Mouse (Mus musculus): ENCODE measurements around the gene Gm49342.
A peak's percentile ranks its signal among the peaks of the same experiment; 100 is the strongest.
"Not testable (repeated sequence)": the region's sequence is repeated elsewhere in the genome, so short reads cannot be mapped to it uniquely, and the experiment has no call there.

Gene Gm49342

DNA sequence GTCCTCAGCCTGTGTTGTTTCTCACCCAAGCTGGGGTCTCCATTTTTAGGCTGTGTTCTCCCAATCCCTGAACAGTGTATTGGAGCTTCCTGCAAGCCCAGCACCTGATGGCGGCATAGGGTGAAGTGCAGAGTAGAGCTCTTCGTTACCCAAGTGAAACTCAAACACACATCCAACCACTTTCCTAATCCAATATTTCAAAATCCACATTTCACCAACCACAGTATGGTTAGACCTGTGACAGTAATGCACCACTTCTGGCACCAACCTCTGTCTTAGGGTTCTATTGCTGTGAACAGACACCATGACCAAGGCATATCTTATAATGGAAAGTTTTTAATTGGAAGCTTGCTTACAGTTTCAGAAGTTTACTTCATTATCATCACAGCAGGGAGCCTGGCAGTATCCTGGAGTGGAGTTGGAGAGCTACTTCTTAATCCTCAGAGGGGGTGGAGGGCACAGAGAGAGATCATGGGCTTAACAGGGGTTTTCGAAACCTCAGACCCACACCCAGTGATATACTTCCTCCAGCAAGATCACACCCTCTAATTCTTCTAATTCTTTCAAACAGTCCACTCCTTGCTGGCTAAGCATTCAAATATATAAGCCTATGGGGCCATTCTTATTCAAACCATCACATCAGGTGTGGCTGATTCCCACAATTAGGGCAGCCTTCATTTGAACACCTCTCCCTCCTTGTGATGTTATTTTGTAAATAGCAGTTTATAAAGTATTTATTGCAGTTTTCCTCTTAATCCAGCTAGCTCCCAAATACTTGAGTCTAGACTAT, 6.0 kb upstream of the Gm49342 start:
- no peak for DNase-seq

DNA sequence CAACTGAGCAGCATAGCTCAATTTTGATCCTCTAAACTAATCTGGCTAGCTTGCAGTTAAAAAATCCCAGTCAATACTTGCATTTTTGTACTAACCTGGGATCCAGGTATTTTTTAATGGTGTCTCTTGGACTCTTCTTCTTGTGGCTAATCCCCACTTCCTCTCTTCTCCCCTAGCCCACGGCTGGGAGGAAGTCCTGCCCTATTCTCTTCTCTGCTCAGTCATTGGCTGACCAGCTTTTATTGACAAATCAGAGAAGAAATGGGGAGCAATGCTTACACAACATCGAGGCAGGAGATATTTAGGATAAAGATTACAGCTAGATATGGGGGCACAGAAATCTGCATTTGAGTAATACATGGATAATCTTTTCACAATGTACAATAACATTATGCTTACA, 5.4 kb upstream of the Gm49342 start:
- no peak for DNase-seq

DNA sequence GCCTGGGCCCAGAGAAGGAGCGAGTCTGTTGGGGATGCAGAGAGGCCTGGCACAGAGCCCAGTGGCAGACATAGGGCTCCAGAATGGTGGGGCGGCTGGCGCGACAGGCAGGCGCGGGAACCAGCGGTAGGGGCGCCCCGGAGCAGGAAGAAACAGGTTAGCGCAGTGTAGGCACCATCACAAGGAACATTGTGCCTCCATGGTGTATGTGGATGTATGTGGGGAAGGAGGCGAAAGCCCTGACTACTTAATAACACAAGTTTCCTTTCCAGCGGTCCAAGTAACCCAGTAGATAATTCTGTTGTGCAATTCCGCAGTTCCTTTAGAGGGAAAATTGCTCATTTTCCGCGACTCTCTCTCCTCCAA, 334 bp downstream of the Gm49342 start:
- DNase-seq, result not testable (repeated sequence)

DNA sequence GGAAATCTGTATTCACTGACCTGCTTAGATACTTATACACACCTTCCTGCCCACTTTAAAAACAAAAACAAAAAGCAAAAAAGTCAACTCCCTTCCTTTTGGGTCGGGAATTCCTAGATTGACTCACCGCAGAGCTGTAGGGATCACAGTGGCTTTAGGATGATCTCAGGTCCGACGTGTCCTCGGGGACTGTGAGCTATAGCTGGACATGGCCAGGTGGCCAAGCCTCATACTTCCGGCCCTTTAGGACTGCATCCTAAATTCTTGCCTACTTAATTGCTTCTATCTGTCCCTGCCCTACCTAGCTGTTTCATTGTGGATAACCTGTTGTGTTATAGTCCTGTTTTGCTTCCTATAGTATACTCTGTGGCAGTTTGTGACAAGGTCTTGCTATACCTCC, 764 bp downstream of the Gm49342 start:
- not testable (repeated sequence) for DNase-seq

DNA sequence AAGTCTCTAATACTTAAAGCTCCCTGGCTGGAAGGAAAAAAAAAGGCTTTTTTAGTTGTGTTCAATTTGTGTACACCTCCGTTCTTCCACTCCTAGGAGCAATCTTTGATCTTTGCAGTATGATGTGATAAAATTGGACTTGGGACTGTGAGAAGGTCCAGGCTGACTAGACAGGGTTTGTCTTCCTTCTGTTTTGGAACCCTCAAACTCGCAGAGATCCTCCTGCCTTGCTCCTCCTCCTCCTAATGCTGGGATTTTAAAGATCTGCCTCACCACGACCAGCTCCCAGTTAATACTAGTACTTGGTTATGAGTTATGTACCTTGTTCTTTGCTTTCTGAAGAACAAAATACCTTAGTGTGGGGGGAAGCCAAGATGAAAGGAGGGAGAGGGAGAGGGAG, 1.2 kb downstream of the Gm49342 start:
- DNase-seq, result not testable (repeated sequence)

DNA sequence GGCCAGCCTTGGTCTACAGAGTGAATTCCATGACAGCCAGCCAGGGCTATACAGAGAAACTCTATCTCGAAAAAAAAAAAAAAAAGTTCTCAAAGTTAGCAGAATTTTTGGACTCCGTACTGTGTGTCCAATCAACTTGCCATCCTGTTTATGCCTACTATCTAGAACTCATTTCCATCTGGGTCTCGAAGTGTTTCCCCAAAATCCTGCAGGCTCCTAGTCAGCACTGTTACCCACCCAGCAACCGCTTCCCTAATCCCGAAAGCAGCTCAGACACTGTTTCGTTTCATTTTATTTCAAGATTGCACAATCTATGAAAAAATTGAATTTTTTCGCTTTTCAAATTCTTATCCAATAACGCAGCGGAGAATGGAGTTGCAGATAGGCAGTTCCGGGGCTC, 11.2 kb downstream of the Gm49342 start:
- DNase-seq, result no peak

DNA sequence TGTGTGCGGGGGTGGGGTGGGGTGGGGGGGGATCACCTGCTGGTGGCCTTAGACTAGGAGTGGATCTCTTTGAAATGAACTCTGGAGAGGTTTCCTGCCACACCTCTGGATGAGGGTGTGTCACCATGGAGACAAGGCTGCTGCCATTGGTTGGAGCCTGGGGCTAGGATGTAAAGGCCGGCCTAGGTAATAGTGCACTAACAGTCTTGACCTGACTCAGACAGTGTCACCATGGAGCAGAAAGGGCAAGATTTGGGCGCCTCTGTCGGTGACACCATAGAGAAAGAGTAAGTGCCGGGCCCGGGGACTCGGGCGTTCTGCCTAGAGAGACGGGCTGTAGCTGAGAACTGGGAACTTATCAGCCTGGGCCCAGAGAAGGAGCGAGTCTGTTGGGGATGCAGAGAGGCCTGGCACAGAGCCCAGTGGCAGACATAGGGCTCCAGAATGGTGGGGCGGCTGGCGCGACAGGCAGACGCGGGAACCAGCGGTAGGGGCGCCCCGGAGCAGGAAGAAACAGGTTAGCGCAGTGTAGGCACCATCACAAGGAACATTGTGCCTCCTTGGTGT, 11.7 kb downstream of the Gm49342 start, which contains the start of gene Pnp2:
TSS of gene Pnp2 (plus strand) at position 51 of the 567 bp plus-strand sequence.
- peak; percentile 72 to 82 for DNase-seq

DNA sequence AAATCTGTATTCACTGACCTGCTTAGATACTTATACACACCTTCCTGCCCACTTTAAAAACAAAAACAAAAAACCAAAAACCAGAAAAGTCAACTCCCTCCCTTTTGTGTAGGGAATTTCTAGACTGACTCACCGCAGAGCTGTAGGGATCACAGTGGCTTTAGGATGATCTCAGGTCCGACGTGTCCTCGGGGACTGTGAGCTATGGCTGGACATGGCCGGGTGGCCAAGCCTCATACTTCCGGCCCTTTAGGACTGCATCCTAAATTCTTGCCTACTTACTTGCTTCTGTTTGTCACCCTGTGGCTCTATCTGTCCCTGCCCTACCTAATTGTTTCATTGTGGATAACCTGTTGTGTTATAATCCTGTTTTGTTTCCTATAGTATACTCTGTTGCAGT, 12.4 kb downstream of the Gm49342 start:
- not testable (repeated sequence) for DNase-seq

DNA sequence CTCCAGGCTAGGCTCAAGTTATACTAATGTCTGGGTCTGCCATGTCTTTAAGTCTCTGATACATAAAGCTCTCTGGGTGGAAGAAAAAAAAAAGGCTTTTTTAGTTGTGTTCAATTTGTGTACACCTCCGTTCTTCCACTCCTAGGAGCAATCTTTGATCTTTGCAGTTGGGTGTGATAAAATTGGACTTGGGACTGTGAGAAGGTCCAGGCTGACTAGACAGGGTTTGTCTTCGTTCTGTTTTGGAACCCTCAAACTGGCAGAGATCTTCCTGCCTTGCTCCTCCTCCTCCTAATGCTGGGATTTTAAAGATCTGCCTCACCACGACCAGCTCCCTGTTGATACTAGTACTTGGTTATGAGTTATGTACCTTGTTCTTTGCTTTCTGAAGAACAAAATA, 12.8 kb downstream of the Gm49342 start:
- DNase-seq, result not testable (repeated sequence)

DNA sequence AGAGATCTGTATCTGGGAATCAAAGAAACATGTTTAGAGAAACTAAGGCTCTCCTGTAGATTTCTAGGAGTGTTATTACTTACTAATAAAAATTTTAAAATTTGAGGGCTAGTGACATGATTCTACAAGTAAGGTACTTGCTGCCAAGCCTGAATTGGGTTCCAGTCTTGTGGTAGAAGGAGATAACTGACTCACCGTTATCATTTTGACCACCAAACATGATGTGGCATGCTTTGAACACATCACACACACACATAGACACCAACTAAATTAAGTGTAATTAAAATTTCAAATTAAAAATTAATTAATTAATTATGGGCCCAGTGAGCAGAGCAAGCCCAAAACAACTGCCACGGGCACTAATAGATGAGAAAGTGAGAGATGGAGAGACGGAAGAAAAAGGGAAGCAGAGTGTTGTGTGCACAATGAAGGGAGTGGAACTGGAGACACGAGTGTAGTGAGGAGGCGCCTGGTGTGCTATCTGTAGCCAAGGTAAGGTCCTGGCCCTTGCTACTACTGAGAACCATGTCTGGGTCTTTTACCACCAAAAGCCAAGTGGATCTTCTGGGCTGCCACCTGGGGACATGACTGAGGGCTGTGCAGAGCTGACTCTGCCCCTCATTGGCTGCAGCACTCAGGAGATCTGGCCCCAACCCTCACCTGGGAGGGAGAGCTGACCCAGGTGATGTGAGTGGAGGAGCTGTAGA, 14.1 kb downstream of the Gm49342 start:
- DNase-seq, result not testable (repeated sequence)

DNA sequence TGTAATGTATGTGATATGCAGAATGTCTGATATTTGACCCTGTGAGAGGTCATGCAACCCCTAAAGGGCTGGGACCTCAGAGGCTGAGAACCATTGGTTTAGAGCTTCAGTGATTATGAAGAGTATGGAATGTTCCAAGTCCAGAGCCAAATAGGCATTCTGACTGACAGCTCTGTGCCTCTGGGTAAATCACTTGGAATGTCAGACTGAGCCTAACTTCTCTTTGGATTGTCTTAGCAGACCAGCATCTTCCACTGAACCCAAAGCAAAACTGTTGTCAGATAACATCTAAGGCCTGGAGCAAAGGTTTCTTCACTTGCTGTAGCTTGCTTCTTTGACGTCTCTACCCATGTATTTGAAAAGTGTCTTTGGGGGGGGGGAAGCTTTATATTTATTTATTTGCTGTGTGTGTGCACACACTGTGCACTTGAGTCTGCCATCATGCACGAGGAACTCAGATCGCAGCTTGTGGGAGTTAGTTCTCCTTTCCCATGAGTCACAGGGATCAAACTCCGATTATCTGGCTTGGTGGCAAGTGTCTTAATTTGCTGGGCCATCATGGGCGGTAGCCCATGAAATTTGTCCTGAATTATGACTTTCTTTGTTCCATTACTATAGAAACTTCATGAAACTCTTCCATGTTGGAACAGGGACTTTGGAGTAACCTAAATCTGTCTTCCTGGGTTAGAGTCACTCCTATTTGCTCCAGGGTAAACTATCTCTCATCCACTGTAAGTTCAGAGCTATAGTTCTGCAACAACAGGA, 24.1 kb downstream of the Gm49342 start:
- no peak for DNase-seq

DNA sequence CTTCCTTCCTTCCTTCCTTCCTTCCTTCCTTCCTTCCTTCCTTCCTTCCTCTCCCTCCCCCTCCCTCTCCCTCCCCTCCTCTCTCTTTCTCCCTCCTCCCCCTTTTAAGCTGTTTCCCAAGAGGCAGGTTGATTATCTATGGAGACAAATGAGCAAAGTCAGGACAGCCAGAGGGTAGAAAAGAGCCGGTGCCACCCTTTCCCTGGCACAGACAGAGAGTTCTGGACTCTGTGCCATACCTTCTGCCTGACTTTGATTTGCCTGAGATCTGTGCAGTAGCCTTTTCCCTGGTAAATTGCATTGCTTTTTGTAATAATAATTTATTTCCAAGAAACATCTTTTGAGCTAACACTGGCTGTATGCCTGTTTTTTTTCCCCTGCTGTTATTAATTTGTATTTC, 24.7 kb downstream of the Gm49342 start:
- DNase-seq, result no peak

DNA sequence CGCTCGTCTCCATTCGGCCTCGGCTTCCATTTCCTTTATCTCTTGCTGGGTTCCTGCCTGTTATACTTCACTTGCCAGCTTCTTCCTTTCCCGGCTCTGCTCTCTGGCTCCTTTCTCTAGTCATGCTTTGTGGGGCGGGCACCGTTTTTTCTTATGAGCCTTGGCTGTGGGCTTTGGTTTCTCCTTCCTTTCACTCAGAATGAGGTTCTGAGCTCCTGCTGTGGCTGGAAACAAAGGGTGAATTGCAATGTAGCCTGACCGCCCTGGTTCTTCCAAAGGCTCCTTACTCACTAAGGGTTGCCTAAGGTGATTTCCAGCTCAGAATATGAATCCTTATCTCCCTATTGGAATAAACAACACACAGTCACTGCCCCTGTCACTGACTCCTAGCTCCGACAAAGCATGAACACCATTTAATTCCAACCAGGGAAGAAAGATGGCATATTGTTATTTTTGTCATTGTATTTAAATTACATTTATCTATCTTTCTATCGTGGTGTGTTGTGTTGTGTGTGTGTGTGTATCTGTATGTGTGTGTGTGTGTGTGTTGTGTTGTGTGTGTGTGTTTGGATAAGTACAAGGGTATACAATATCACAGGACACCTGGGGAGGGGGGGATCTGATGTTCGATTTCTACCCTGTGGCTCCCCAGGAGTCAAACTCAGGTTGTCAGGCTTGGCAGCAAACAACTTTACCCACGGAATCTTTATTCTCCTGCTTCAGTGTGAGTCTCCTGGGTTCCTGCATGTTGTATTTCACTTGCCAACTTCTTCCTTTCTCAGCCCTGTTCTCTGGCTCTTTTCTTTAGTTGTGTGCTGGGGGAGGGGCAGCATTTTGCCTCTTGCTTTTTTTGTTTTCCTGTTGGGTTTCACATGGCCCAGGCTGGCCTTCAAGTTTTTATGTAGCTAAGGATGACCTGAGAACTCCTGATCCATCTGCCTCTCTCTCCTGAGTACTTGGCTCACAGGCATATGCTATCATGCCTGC, 25.5 kb downstream of the Gm49342 start:
- no peak for DNase-seq

DNA sequence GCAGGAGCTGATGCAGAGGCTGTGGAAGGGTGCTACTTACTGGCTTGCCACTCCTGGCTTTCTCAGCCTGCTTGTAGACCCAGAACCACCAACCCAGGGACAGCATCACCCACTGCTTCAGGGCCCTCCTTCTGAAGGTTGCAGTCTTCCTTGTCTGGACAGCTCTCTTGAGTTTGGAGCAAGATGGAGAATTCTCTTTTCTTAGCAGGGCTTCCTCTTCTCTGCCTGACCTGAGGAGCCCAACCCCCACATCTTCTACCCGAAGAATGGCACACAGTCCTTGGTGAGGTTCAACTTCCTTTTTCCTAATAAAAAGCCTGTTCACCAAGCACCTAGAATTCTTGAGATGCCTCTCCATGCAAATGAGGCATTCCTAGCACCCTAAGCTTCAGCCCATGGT, 26.5 kb downstream of the Gm49342 start:
- DNase-seq, result no peak

DNA sequence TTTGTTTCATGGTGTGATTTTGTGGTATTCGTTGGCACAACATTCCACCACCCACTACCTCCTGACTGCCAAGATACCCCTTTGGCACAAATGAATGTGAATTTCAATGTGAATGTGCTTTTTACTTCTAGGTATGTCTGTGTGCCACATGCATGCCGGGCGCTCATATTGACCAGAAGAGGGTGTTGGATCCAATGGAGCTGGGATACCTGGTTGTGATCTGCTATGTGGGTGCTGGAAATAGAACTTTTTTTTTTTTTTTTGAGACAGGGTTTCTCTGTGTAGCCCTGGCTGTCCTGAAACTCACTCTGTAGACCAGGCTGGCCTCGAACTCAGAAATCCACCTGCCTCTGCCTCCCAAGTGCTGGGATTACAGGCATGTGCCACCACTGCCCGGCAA, 28.7 kb downstream of the Gm49342 start:
- not testable (repeated sequence) for DNase-seq

DNA sequence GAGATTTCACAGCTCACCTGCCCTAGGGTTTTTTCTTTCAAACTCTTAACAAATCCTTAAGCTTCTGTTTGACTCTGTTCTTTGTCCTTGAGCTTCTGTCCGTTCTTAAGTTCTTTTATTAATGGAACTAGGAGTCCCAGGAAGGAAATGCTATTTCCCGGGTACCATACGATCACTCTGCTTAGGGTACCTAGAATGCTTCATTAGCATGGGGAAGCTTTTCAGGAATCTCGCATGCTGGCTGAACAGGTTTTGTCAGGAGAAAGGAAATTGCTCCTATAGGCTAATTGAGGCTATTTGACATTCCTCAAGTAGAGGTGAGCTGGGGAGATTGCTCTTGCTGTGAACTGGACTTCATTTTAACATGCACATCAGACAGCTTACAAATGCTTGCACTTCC, 29.4 kb downstream of the Gm49342 start:
- DNase-seq, result no peak

DNA sequence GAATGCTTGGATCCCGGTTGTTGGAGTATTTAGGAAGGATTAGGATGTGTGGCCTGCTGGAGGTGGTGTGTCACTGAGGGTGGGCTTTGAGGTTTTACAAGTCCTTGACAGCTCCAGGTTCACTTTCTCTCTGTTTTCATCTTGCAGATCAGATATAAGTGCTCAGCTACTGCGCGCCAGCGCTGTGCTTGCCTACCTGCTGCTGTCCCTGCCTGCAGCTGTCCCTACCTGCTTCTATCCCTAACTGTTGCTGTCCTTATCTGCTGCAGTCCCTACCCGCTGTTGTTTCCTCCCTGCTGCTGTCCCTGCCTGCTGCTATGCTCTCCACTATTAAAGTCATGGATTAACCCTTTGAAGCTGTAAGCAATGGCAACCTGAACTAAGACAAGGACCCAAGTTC, 30.7 kb downstream of the Gm49342 start:
- no peak for DNase-seq

DNA sequence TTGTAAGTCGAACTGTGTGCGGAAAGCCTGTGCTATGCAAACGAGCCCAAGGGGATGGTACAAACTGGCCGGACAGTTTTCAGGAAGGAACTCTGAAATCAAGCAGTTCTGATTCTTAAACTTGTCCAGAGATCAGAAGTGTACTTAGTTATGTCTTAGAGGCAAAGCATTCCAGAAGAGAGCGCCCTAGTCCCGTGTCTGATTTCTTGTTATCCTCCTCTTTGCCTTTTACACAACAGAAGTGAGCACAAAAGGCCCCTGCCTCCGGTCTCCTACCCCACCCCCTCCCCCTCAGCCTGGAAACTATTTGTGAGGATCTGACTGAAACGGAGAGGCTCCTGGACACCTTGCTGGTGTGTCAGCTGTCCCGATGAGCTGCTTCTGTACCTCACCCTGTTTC, 32.4 kb downstream of the Gm49342 start:
- peak; percentile 21 to 49 for DNase-seq

DNA sequence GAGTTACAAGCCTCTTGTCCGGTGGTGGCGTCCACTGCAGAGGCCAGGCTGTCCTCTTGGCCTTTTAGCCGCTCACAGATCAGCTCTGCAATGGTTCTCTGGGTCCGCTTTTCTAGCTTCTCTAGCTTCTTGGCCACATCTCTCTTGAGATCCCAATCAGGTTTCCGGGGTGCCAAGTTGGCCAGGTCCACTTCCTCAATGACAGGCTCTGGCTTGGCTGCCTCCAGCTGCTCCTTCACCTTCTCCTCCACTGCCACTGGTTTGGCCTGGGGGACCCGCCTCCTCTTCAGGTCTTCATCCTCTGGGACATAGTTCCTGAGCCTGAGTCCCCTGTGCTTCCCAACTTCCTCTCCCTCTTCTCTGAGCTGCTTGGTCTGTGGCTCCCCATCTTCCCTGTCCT, 34.1 kb downstream of the Gm49342 start:
- DNase-seq, result not testable (repeated sequence)

DNA sequence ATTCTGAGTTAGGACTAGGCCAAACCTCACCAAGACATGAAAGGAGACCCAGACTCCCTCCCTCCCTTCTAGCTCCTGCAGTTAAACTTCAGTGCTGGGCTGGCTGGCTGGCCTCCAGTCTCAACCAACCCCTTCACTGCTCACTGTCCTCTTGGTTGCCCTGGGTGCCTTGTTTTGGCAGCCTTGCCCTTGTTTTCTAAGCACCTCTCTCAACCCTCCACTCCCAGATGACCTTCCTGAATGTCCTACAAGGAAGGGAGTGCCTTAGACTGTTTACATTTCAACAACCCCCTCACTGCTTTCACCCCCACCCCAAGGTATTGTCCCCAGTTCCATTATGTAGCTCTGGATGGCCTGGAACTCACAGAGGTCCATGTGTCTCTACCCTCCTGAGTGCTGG, 35.3 kb downstream of the Gm49342 start:
- DNase-seq, result peak in 1 of 2 experiments; percentile 19

DNA sequence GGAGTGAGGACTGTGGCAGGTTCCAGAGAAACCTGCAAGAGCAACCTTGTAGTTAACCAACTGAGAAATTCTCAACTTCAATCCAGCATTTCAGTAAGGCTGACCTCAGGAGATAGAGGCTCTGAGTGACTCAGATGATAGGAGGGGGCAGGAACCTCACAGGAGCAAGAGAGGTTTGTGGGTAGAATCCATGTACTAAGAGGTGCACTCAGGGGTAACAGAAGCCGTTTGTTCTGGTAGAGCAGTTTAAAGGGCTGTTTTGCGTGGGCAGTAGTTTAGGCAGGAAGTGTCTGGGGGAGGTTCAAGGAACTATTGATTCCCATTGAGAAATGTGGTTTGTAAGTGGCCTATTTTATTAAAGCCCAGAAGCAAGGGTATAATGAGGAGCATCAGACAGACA, 36.9 kb downstream of the Gm49342 start:
- peak in 1 of 2 experiments; percentile 26 for DNase-seq

DNA sequence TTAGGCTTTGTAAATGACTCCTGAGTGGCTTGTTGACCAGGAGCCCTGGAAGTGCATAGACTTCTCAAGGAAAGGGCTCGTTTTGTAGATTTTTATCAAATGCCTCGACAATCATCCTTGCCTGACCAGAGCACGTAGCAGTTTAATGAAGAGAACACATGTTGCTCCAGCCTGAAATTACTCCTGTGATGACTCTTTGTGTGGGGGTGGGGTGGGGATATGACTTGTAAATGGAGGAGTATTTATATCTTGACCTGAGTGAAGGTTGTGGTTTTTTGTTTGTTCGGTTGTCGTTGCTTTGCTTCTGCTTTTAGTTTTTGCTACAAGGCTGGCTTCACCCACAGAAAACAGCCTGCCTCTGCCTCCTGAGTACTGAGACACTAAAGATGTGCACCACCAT, 37.5 kb downstream of the Gm49342 start:
- DNase-seq, result no peak

All from kidney, postnatal 4 days (tissue).